Mouse (Mus musculus) liver, embryonic 14.5 days (tissue): ENCODE results near the gene Fgf8. TPM values are rescaled to one million over a fixed set of nuclear protein-coding genes. Genes with fewer than 3 reads are reported as not detected.
A peak's percentile ranks its signal among the peaks of the same experiment; 100 is the strongest.

Experiments used
- ATAC-seq: fragments of 200-750 bp; cut with Nextera tagmentation; 2 replicates; pipeline ENCODE4 v1.8.0; 2017; ENCODE audit warnings: moderate number of reproducible peaks, mild to moderate bottlenecking, moderate library complexity; ENCODE audit not compliant: insufficient read depth
- DNase-seq, 3 experiments: peaks; one replicate each; pipeline ENCODE4 v3.0.0-alpha.2; 2012 to 2013; ENCODE audit warnings: low read depth in 3 of 3, low spot score in 3 of 3
- H3K27ac ChIP-seq: fragments of 300-500 bp; sonication (generic); 2 replicates; pipeline ENCODE4 v1.5.1; 2014; ENCODE audit warnings: moderate library complexity, mild to moderate bottlenecking, control low read depth, inconsistent platforms
- H3K27me3 ChIP-seq: fragments of 300-500 bp; sonication (generic); 2 replicates; pipeline ENCODE4 v1.6.1; 2014; ENCODE audit warnings: mild to moderate bottlenecking, low read length, moderate library complexity; ENCODE audit not compliant: control insufficient read depth, insufficient read depth
- H3K36me3 ChIP-seq: fragments of 300-500 bp; sonication (generic); replicated peaks from 2 replicates; pipeline ENCODE4 v1.6.1; 2014; ENCODE audit warnings: low read depth; ENCODE audit not compliant: control insufficient read depth, insufficient read depth
- H3K4me1 ChIP-seq, 2 experiments: fragments of 200-500 bp in 1 of 2; fragments of 300-500 bp in 1 of 2; sonication (generic) in 1 of 2; replicated peaks; 2 replicates each; pipeline ENCODE4 v1.6.1; 2012 to 2014; ENCODE audit warnings: antibody characterized with exemption in 1 of 2, inconsistent platforms in 1 of 2, low read length in 1 of 2; ENCODE audit not compliant: control insufficient read depth in 2 of 2, insufficient read depth in 2 of 2
- H3K4me2 ChIP-seq: fragments of 300-500 bp; sonication (generic); 2 replicates; pipeline ENCODE4 v1.6.1; 2014; ENCODE audit warnings: low read depth, mild to moderate bottlenecking, control low read depth, moderate library complexity
- H3K4me3 ChIP-seq, 2 experiments: fragments of 200-500 bp in 1 of 2; fragments of 300-500 bp in 1 of 2; sonication (generic) in 1 of 2; 2 replicates each; pipeline ENCODE4 v1.5.1; 2012 to 2014; ENCODE audit warnings: low read depth in 2 of 2, low read length in 2 of 2, mild to moderate bottlenecking in 2 of 2, control low read depth in 1 of 2, inconsistent platforms in 1 of 2, moderate library complexity in 1 of 2; ENCODE audit not compliant: insufficient read depth in 1 of 2
- H3K9ac ChIP-seq: fragments of 300-500 bp; sonication (generic); replicated peaks from 2 replicates; pipeline ENCODE4 v1.6.1; 2014; ENCODE audit warnings: mild to moderate bottlenecking, control low read depth, moderate library complexity
- H3K9me3 ChIP-seq: fragments of 300-500 bp; sonication (generic); 2 replicates; pipeline ENCODE4 v1.6.1; 2016; ENCODE audit warnings: low read length, mixed read lengths; ENCODE audit not compliant: control insufficient read depth
- CTCF ChIP-seq: IDR thresholded peaks from 2 replicates; pipeline ENCODE4 v1.5.1; 2016; ENCODE audit warnings: antibody characterized with exemption, low read depth, control low read depth
- EP300 ChIP-seq: IDR thresholded peaks from 2 replicates; pipeline ENCODE4 v1.6.1; 2016; ENCODE audit warnings: antibody characterized with exemption, low read depth
- WGBS: fragments of 180-500 bp; shearing (Covaris S2); extraction: QIAGEN DNeasy Blood & Tissue Kit; methylation state at CpG from one replicate; pipeline ENCODE4 v1.1.7; 2014; ENCODE audit not compliant: insufficient replicate concordance; 5-methylcytosine and 5-hydroxymethylcytosine counted together
- polyA plus RNA-seq, 2 experiments: library from polyadenylated mRNA; depleted of rRNA in 1 of 2; stranded (reverse) in 1 of 2; unstranded in 1 of 2; fragments of >200 nt; fragmentation: Nextera tagmentation in 1 of 2; extraction: Ambion mirVana in 1 of 2; gene quantifications; 2 replicates each; pipeline versions ENCODE4 v1.2.1 to v1.2.3; 2012 to 2014

Fgf8 gene
- polyA plus RNA-seq, 2 experiments: 0.08 TPM; not detected in 1

GRCm38 (mm10) chr19:45748691-45749242 lies 6.1 kb upstream of the Fgf8 start:
- ATAC-seq (peak; percentile 48), DNase-seq (no peak)

DNA sequence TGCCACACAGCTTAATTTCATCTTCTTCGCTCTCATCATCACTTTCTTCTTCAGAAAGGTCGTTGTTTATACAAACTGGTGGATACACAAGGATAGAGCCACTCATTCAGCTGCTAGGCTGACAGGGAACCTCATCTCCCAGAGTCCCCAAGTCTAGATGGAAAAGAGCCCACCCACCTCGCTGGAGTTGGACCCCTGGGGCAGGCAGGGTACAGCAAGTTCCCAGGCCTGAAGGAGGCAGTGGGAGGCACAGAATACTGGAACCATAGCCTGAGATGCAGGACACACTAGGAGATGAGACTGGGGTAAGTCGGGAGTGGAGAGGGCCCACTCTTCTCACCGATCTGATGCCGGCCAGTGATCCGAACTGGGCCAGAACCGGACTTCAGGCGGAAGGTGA lies 5.5 kb upstream of the Fgf8 start:
- WGBS: 36% methylated on average over 9 of the region's 9 CpGs
- H3K9me3 ChIP-seq: no peaks in the 10 kb centered on the region
- H3K27me3 ChIP-seq: peaks cover 31% of the 10 kb centered on the region
- no peak overlapping the region for H3K27ac ChIP-seq
- H3K4me3 ChIP-seq: peak overlapping the region; percentile 73 to 95
- H3K9ac ChIP-seq: peak overlapping the region; percentile 82; the same call in 1 of the 2 replicates
- DNase-seq: no peak
- H3K4me2 ChIP-seq: peak overlapping the region; percentile 95
- peaks cover 0 to 8% of the 10 kb centered on the region in 2 experiments; a peak in 1 of 4 replicates for H3K4me1 ChIP-seq
- no peak for ATAC-seq
- H3K36me3 ChIP-seq: peaks cover 15% of the 10 kb centered on the region
- no peak for TF ChIP-seq EP300
- TF ChIP-seq CTCF: no peak

More at GRCm38 (mm10) chr19:45748691-45749242, 6.1 kb upstream of the Fgf8 start:
- peaks cover 26% of the 10 kb centered on the region for H3K27me3 ChIP-seq
- H3K4me1 ChIP-seq: peaks cover 0 to 8% of the 10 kb centered on the region in 2 experiments; a peak in 1 of 4 replicates
- H3K9me3 ChIP-seq: no peaks in the 10 kb centered on the region
- peaks cover 17% of the 10 kb centered on the region for H3K36me3 ChIP-seq
- H3K9ac ChIP-seq: peak overlapping the region; percentile 82
- peak overlapping the region; percentile 95 for H3K4me2 ChIP-seq
- H3K27ac ChIP-seq: no peak overlapping the region; the same call in 1 of the 2 replicates
- TF ChIP-seq EP300 (no peak), CTCF (no peak; the same call in 1 of the 2 replicates)
- under 1% methylated on average over 33 of the region's 33 CpGs for WGBS
- H3K4me3 ChIP-seq: peak overlapping the region; percentile 73 to 95

DNA sequence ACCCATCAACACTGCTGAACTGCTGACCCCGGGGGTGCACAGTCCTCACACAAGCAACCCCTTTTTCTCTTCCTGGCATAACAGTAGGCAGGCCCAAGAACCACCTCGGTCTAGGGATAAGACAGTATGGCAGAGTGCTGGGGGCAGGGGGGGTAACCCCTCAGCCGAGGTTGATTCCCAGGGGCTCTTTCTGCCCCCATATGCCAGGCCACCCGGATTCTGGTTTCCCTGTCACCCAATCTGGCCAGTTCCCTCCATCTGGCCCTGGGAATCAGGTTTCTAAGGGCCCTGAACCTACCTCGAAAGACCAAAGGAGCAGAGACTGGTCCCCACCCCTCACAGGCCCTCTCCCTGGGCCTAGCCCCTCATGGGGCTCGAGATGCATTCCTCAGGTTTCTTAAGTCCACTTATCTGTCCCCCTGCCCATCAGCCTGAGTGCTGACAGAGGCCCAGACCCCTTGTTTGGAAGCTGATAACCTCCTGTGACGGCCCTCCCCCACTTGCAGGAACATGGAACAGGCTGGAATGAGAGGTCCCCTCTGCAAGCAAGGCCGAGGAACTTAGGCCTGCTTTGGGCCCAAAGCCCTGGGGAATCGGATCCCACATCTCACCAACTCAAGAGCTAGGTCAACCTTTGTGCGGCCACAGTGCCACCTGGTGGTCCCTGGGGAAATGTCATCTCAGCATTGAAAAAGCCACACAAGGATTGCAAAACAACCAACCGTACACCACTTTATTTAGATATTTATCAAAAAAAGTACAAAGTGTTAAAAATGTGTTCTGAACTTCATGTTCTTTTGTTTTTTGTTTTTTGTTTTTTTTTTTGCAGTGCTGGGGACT lies 4.5 kb upstream of the Fgf8 start:
- peaks cover 0 to 8% of the 10 kb centered on the region in 2 experiments; a peak in 1 of 4 replicates for H3K4me1 ChIP-seq
- TF ChIP-seq CTCF (peak; percentile 95), EP300 (no peak)
- peak; percentile 64 to 76 (median 67) for DNase-seq
- 28% methylated on average over 11 of the region's 11 CpGs for WGBS
- no peak overlapping the region for H3K27ac ChIP-seq
- H3K4me2 ChIP-seq: no peak overlapping the region
- peaks cover 6% of the 10 kb centered on the region for H3K36me3 ChIP-seq
- ATAC-seq: no peak
- H3K9me3 ChIP-seq: no peaks in the 10 kb centered on the region
- peaks cover 41% of the 10 kb centered on the region for H3K27me3 ChIP-seq
- H3K4me3 ChIP-seq: no peak overlapping the region
- H3K9ac ChIP-seq: no peak overlapping the region

DNA sequence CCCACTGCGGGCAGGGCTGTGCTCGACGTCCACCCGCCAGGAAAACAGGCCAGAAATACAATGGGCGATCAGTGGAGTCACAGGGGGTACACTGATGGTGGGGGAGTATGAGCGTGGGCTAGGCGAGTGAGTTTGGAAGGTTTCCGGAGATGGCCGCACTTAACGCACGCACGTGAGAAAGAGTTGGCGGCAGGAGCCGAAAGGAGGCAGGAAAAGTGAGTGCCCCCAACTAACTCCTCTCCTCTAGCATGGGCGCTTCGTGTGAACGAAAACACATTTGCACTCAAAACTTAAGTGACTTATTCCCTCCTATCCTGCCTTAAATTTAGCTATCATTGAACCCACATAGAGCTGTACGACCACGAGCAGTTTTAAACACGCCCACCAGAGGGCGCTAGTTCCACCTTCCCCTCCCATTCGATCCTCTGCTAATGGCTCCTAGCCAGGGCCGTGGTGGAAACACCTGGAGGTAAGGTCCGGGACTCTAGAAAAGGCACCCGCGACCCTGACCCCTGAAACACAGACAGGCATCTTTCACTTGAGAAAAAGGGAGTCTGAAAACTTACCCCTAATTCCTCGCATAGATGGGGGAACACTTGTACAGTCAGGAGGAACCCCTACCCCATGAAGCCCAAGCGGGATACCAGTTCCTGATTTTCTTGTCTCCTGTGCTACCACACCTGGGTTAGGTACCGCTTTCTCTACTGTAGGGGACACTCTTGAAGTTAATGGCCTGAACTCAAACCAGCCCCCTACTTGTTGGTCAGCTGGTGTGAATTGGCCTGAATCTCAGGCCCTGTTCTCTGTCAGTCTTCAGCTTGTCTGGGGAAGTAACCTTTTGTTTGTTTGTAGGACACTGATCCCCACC lies 3.7 kb upstream of the Fgf8 start:
- H3K27me3 ChIP-seq: peaks cover 49% of the 10 kb centered on the region
- peaks cover 0 to 8% of the 10 kb centered on the region in 2 experiments; a peak in 1 of 4 replicates for H3K4me1 ChIP-seq
- DNase-seq (peak; percentile 53 to 61 (median 60)), ATAC-seq (no peak)
- 9% methylated on average over 29 of the region's 29 CpGs for WGBS
- peaks cover under 1% of the 10 kb centered on the region for H3K36me3 ChIP-seq
- H3K27ac ChIP-seq: no peak overlapping the region
- no peak overlapping the region; the same call in 1 of the 2 replicates for H3K4me2 ChIP-seq
- no peak overlapping the region for H3K4me3 ChIP-seq
- no peaks in the 10 kb centered on the region for H3K9me3 ChIP-seq
- H3K9ac ChIP-seq: no peak overlapping the region
- TF ChIP-seq CTCF (peak; percentile 96), EP300 (no peak)
